Mouse (Mus musculus) liver, embryonic 11.5 days (tissue): Measurements from ENCODE around the gene Zfp867. TPM values are rescaled to one million over a fixed set of nuclear protein-coding genes. Genes with fewer than 3 reads are reported as not detected.

Experiments
- ATAC-seq: fragments of 200-750 bp; cut with Nextera tagmentation; replicated peaks from 2 replicates; pipeline ENCODE4 v1.8.0; 2017; ENCODE audit warnings: moderate number of reproducible peaks, mild to moderate bottlenecking, moderate TSS enrichment, moderate library complexity; ENCODE audit not compliant: low FRiP score
- DNase-seq: peaks from one replicate; pipeline ENCODE4 v3.0.0-alpha.2; 2017; ENCODE audit warnings: low spot score
- H3K27ac ChIP-seq: fragments of 300-500 bp; sonication (generic); 2 replicates; pipeline ENCODE4 v1.5.1; 2014; ENCODE audit warnings: mild to moderate bottlenecking, low read depth, low read length, control low read depth
- H3K27me3 ChIP-seq: fragments of 300-500 bp; sonication (generic); replicated peaks from 2 replicates; pipeline ENCODE4 v1.6.1; 2014; ENCODE audit warnings: low read length, mixed read lengths; ENCODE audit not compliant: control insufficient read depth, insufficient read depth
- H3K36me3 ChIP-seq: fragments of 300-500 bp; sonication (generic); 2 replicates; pipeline ENCODE4 v1.6.1; 2014; ENCODE audit warnings: mild to moderate bottlenecking, low read length, moderate library complexity, mixed read lengths; ENCODE audit not compliant: control insufficient read depth, insufficient read depth
- H3K4me1 ChIP-seq: fragments of 300-500 bp; sonication (generic); replicated peaks from 2 replicates; pipeline ENCODE4 v1.6.1; 2014; ENCODE audit warnings: low read length, mixed read lengths; ENCODE audit not compliant: control insufficient read depth, insufficient read depth
- H3K4me2 ChIP-seq: fragments of 300-500 bp; sonication (generic); 2 replicates; pipeline ENCODE4 v1.6.1; 2014; ENCODE audit warnings: mild to moderate bottlenecking, control low read depth, moderate library complexity
- H3K4me3 ChIP-seq: fragments of 300-500 bp; sonication (generic); 2 replicates; pipeline ENCODE4 v1.5.1; 2014; ENCODE audit warnings: low read depth, low read length, control low read depth
- H3K9ac ChIP-seq: fragments of 300-500 bp; sonication (generic); 2 replicates; pipeline ENCODE4 v1.6.1; 2014; ENCODE audit warnings: low read depth, low read length, control low read depth
- H3K9me3 ChIP-seq: fragments of 300-500 bp; sonication (generic); 2 replicates; pipeline ENCODE4 v1.6.1; 2016; ENCODE audit warnings: low read length, inconsistent platforms, mixed read lengths; ENCODE audit not compliant: control insufficient read depth
- WGBS: fragments of 180-500 bp; shearing (Covaris S2); extraction: QIAGEN DNeasy Blood & Tissue Kit; methylation state at CpG from one replicate; pipeline ENCODE4 v1.1.7; 2014; 5-methylcytosine and 5-hydroxymethylcytosine counted together
- polyA plus RNA-seq: library from polyadenylated mRNA; unstranded; fragments of >200 nt; fragmentation: Nextera tagmentation; extraction: Ambion mirVana; gene quantifications from 2 replicates; pipeline ENCODE4 v1.2.1, GENCODE M21; 2014

The Zfp867 gene
- polyA plus RNA-seq, 1 experiment from 2014 or later = 3.6 TPM

GRCm38 (mm10) chr11:59483212-59483611 lies 10.9 kb upstream of the Zfp867 start:
- DNase-seq = no peak
- WGBS = 9% methylated on average over 2 of the region's 2 CpGs
- no peak for ATAC-seq

DNA sequence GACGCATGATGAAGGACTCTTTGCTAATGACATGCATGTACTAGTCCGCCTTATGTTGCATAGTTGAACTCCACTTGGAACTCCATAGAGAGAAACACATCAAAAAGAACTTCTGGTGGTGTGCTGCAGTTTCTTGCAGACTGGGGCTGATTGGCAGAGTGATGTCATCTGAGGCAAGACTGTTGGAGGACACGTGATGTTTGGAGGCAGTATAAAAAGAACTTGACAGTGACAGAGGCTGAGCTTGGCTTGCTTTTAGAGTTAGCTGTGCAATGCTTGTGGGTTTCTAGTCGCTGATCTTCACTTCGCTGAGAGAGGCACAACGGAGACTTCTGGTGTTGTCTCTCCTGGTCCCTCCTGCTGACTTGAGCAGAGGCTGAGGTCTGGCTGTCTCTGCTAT lies 5.0 kb upstream of the Zfp867 start:
- H3K9me3 ChIP-seq = no peaks in the 10 kb centered on the region
- H3K27me3 ChIP-seq = peaks cover 5% of the 10 kb centered on the region; the same call in 1 of the 2 replicates
- DNase-seq (no peak), ATAC-seq (no peak)
- 66% methylated on average over 6 of the region's 6 CpGs for WGBS
- no peak overlapping the region for H3K4me2 ChIP-seq
- H3K27ac ChIP-seq = no peak overlapping the region
- H3K36me3 ChIP-seq = no peaks in the 10 kb centered on the region
- no peak overlapping the region for H3K9ac ChIP-seq
- no peak overlapping the region for H3K4me3 ChIP-seq
- H3K4me1 ChIP-seq = no peaks in the 10 kb centered on the region

More at GRCm38 (mm10) chr11:59483212-59483611, 10.9 kb upstream of the Zfp867 start:
- H3K4me1 ChIP-seq = no peaks in the 10 kb centered on the region
- H3K27ac ChIP-seq = no peak overlapping the region
- peaks cover 3% of the 10 kb centered on the region; the same call in 1 of the 2 replicates for H3K27me3 ChIP-seq
- no peak overlapping the region for H3K9ac ChIP-seq
- H3K4me2 ChIP-seq = no peak overlapping the region
- no peak overlapping the region for H3K4me3 ChIP-seq
- no peaks in the 10 kb centered on the region for H3K9me3 ChIP-seq
- peaks cover 18% of the 10 kb centered on the region for H3K36me3 ChIP-seq

GRCm38 (mm10) chr11:59471413-59472325 lies 605 bp downstream of the Zfp867 start:
- Histone ChIP-seq H3K27me3 (peaks cover 2% of the 10 kb centered on the region; the same call in 1 of the 2 replicates), H3K4me1 (peaks cover 4% of the 10 kb centered on the region; the same call in 1 of the 2 replicates), H3K9ac (peak overlapping the region; percentile 88), H3K9me3 (no peaks in the 10 kb centered on the region), H3K36me3 (no peaks in the 10 kb centered on the region), H3K27ac (peak overlapping the region; percentile 52; the same call in 1 of the 2 replicates), H3K4me3 (peak overlapping the region; percentile 83), H3K4me2 (peak overlapping the region; percentile 97)
- ATAC-seq (peak; percentile 57), DNase-seq (peak; percentile 33)
- 8% methylated on average over 37 of the region's 37 CpGs for WGBS

- Histone ChIP-seq H3K4me2 (no peak overlapping the region), H3K36me3 (peaks cover 27% of the 10 kb centered on the region), H3K4me1 (no peaks in the 10 kb centered on the region), H3K27me3 (no peaks in the 10 kb centered on the region), H3K9ac (no peak overlapping the region), H3K27ac (no peak overlapping the region), H3K4me3 (no peak overlapping the region), H3K9me3 (peaks cover 15% of the 10 kb centered on the region)
- 91% methylated on average over 2 of the region's 2 CpGs for WGBS
- ATAC-seq (no peak), DNase-seq (no peak)
Measured at GRCm38 (mm10) chr11:59460459-59460858, 11.8 kb downstream of the Zfp867 start.

GRCm38 (mm10) chr11:59458973-59459372 lies 13.3 kb downstream of the Zfp867 start:
- Histone ChIP-seq H3K27ac (no peak overlapping the region), H3K4me1 (no peaks in the 10 kb centered on the region), H3K36me3 (peaks cover 40% of the 10 kb centered on the region), H3K4me2 (no peak overlapping the region), H3K9ac (no peak overlapping the region), H3K27me3 (no peaks in the 10 kb centered on the region), H3K4me3 (no peak overlapping the region), H3K9me3 (peaks cover 12% of the 10 kb centered on the region)
- ATAC-seq (no peak), DNase-seq (no peak)
- WGBS = 35% methylated on average over 5 of the region's 5 CpGs

- Histone ChIP-seq H3K27ac (no peak overlapping the region), H3K9me3 (no peaks in the 10 kb centered on the region), H3K4me2 (no peak overlapping the region), H3K4me3 (no peak overlapping the region), H3K36me3 (peaks cover 32% of the 10 kb centered on the region), H3K9ac (no peak overlapping the region), H3K27me3 (no peaks in the 10 kb centered on the region), H3K4me1 (no peaks in the 10 kb centered on the region)
- 83% methylated on average over 2 of the region's 2 CpGs for WGBS
- no peak for DNase-seq
- ATAC-seq = no peak
Measured at GRCm38 (mm10) chr11:59456891-59457290, 15.4 kb downstream of the Zfp867 start.

GRCm38 (mm10) chr11:59456346-59456745 lies 15.9 kb downstream of the Zfp867 start:
- WGBS = 81% methylated on average over 2 of the region's 2 CpGs
- H3K9ac ChIP-seq = no peak overlapping the region
- DNase-seq (no peak), ATAC-seq (no peak)
- no peak overlapping the region for H3K27ac ChIP-seq
- H3K4me1 ChIP-seq = peaks cover under 1% of the 10 kb centered on the region; the same call in 1 of the 2 replicates
- H3K4me2 ChIP-seq = no peak overlapping the region
- peaks cover 30% of the 10 kb centered on the region for H3K36me3 ChIP-seq
- H3K4me3 ChIP-seq = no peak overlapping the region
- no peaks in the 10 kb centered on the region for H3K27me3 ChIP-seq
- H3K9me3 ChIP-seq = no peaks in the 10 kb centered on the region

DNA sequence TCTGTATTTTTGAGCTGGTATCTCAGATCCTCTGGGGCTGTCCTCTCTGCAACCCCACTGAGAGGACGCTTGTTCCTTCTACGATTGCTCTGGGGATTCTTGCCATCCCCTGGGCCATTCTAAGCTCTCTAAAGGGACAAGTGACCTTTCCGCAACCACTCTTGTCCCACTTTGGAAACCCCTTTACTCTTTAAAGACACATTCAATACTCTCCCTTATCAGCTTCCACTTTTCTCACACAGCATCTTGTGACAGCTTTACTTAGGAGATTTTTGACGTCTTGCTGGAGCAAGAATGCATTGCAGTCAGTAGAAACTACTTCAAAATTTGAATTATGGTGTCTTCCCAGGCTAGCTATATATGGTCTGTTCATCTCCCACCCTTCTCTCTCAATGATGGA lies 21.2 kb downstream of the Zfp867 start, which contains the start of gene Snap47:
Snap47 (minus strand) TSS at position 101 of the 400 bp plus-strand sequence.
- peak within 1 kb of the TSS; percentile 92 for H3K9ac ChIP-seq
- ATAC-seq (no peak), DNase-seq (no peak)
- H3K9me3 ChIP-seq = no peaks in the 10 kb centered on the region
- H3K4me3 ChIP-seq = peak within 1 kb of the TSS; percentile 92
- H3K27ac ChIP-seq = peak within 1 kb of the TSS; percentile 71
- H3K4me2 ChIP-seq = peak within 1 kb of the TSS; percentile 96
- H3K27me3 ChIP-seq = no peaks in the 10 kb centered on the region
- peaks cover 17% of the 10 kb centered on the region for H3K4me1 ChIP-seq
- H3K36me3 ChIP-seq = peaks cover 25% of the 10 kb centered on the region
- 72% methylated on average over 4 of the region's 4 CpGs for WGBS
